Mouse (Mus musculus) liver, embryonic 16.5 days (tissue): ENCODE data around the gene Rhof. TPM values are rescaled to one million over a fixed set of nuclear protein-coding genes. Genes with fewer than 3 reads are reported as not detected.
A peak's percentile ranks its signal among the peaks of the same experiment; 100 is the strongest.

Source experiments
- ATAC-seq: fragments of 200-750 bp; cut with Nextera tagmentation; 2 replicates; pipeline ENCODE4 v1.8.0; 2017; ENCODE audit warnings: low read depth, mild to moderate bottlenecking, moderate number of reproducible peaks, moderate library complexity
- H3K27ac ChIP-seq: fragments of 300-500 bp; sonication (generic); 2 replicates; pipeline ENCODE4 v1.5.1; 2014; ENCODE audit warnings: mild to moderate bottlenecking, low read length
- H3K27me3 ChIP-seq: fragments of 300-500 bp; sonication (generic); 2 replicates; pipeline ENCODE4 v1.6.1; 2014; ENCODE audit warnings: low read depth, low read length, mixed read lengths; ENCODE audit not compliant: control insufficient read depth, insufficient read depth
- H3K36me3 ChIP-seq: fragments of 300-500 bp; sonication (generic); 2 replicates; pipeline ENCODE4 v1.6.1; 2014; ENCODE audit warnings: mild to moderate bottlenecking; ENCODE audit not compliant: control insufficient read depth, insufficient read depth
- H3K4me1 ChIP-seq: fragments of 300-500 bp; sonication (generic); 2 replicates; pipeline ENCODE4 v1.6.1; 2014; ENCODE audit warnings: low read depth, low read length, mixed read lengths; ENCODE audit not compliant: control insufficient read depth
- H3K4me2 ChIP-seq: fragments of 300-500 bp; sonication (generic); 2 replicates; pipeline ENCODE4 v1.6.1; 2014; ENCODE audit warnings: low read depth, low read length, mixed read lengths
- H3K4me3 ChIP-seq: fragments of 300-500 bp; sonication (generic); 2 replicates; pipeline ENCODE4 v1.5.1; 2014; ENCODE audit warnings: low read depth, mild to moderate bottlenecking, low read length
- H3K9ac ChIP-seq: fragments of 300-500 bp; sonication (generic); 2 replicates; pipeline ENCODE4 v1.6.1; 2014; ENCODE audit warnings: low read depth, low read length
- H3K9me3 ChIP-seq: fragments of 300-500 bp; sonication (generic); replicated peaks from 2 replicates; pipeline ENCODE4 v1.6.1; 2016; ENCODE audit warnings: low read length; ENCODE audit not compliant: control insufficient read depth
- WGBS: fragments of 180-500 bp; shearing (Covaris S2); extraction: QIAGEN DNeasy Blood & Tissue Kit; methylation state at CpG from one replicate; pipeline ENCODE4 v1.1.7; 2014; ENCODE audit not compliant: insufficient replicate concordance; 5-methylcytosine and 5-hydroxymethylcytosine counted together
- polyA plus RNA-seq: library from polyadenylated mRNA; unstranded; fragments of >200 nt; fragmentation: Nextera tagmentation; extraction: Ambion mirVana; gene quantifications from 2 replicates; pipeline ENCODE4 v1.2.1, GENCODE M21; 2015

The Rhof gene
- polyA plus RNA-seq, 1 experiment from 2014 or later: 2.3 TPM

- Histone ChIP-seq H3K4me3 (no peak overlapping the region), H3K36me3 (peaks cover 53% of the 10 kb centered on the region), H3K9ac (no peak overlapping the region), H3K4me1 (peaks cover 42% of the 10 kb centered on the region), H3K27ac (no peak overlapping the region), H3K4me2 (no peak overlapping the region), H3K9me3 (no peaks in the 10 kb centered on the region), H3K27me3 (no peaks in the 10 kb centered on the region)
- ATAC-seq: no peak
- 91% methylated on average over 18 of the region's 19 CpGs for WGBS
Observed at GRCm38 (mm10) chr5:123151707-123152362, 19.3 kb upstream of the Rhof start.

GRCm38 (mm10) chr5:123151077-123151476 is 18.6 kb upstream of the Rhof start:
- Histone ChIP-seq H3K36me3 (peaks cover 58% of the 10 kb centered on the region), H3K9ac (peak overlapping the region; percentile 63; the same call in 1 of the 2 replicates), H3K27me3 (no peaks in the 10 kb centered on the region), H3K4me2 (peak overlapping the region; percentile 89), H3K4me1 (peaks cover 44% of the 10 kb centered on the region), H3K4me3 (peak overlapping the region; percentile 66), H3K27ac (peak overlapping the region; percentile 78), H3K9me3 (no peaks in the 10 kb centered on the region)
- no peak for ATAC-seq
- WGBS: 25% methylated on average over 7 of the region's 7 CpGs

- no peak for ATAC-seq
- WGBS: 23% methylated on average over 7 of the region's 7 CpGs
- Histone ChIP-seq H3K9me3 (no peaks in the 10 kb centered on the region), H3K36me3 (peaks cover 58% of the 10 kb centered on the region), H3K27me3 (no peaks in the 10 kb centered on the region), H3K4me3 (peak overlapping the region; percentile 66), H3K27ac (peak overlapping the region; percentile 79), H3K9ac (peak overlapping the region; percentile 63), H3K4me2 (peak overlapping the region; percentile 89), H3K4me1 (peaks cover 48% of the 10 kb centered on the region)
Observed at GRCm38 (mm10) chr5:123150641-123151040, 18.1 kb upstream of the Rhof start.

- Histone ChIP-seq H3K4me3 (peak overlapping the region; percentile 66), H3K36me3 (peaks cover 56% of the 10 kb centered on the region), H3K27ac (peak overlapping the region; percentile 79), H3K9me3 (no peaks in the 10 kb centered on the region), H3K27me3 (no peaks in the 10 kb centered on the region), H3K4me2 (peak overlapping the region; percentile 89), H3K4me1 (peaks cover 57% of the 10 kb centered on the region), H3K9ac (peak overlapping the region; percentile 63)
- 1% methylated on average over 19 of the region's 19 CpGs for WGBS
- peak; percentile 87 for ATAC-seq
Observed at GRCm38 (mm10) chr5:123149451-123150400, 17.2 kb upstream of the Rhof start.

- Histone ChIP-seq H3K4me1 (peaks cover 72% of the 10 kb centered on the region), H3K36me3 (peaks cover 48% of the 10 kb centered on the region), H3K27ac (no peak overlapping the region), H3K9ac (no peak overlapping the region; the same call in 1 of the 2 replicates), H3K4me2 (no peak overlapping the region), H3K27me3 (no peaks in the 10 kb centered on the region), H3K9me3 (no peaks in the 10 kb centered on the region), H3K4me3 (no peak overlapping the region)
- 91% methylated on average over 25 of the region's 25 CpGs for WGBS
- ATAC-seq: no peak
Observed at GRCm38 (mm10) chr5:123148073-123148722, 15.7 kb upstream of the Rhof start.

- H3K4me2 ChIP-seq: no peak overlapping the region
- no peaks in the 10 kb centered on the region for H3K27me3 ChIP-seq
- H3K4me1 ChIP-seq: peaks cover 74% of the 10 kb centered on the region
- WGBS: 71% methylated on average over 17 of the region's 17 CpGs
- ATAC-seq: no peak
- no peaks in the 10 kb centered on the region for H3K9me3 ChIP-seq
- H3K36me3 ChIP-seq: peaks cover 43% of the 10 kb centered on the region
- no peak overlapping the region for H3K9ac ChIP-seq
- H3K27ac ChIP-seq: no peak overlapping the region
- H3K4me3 ChIP-seq: no peak overlapping the region
Observed at GRCm38 (mm10) chr5:123147569-123147968, 15.1 kb upstream of the Rhof start.

- WGBS: 86% methylated on average over 11 of the region's 11 CpGs
- H3K4me3 ChIP-seq: no peak overlapping the region
- no peak overlapping the region for H3K4me2 ChIP-seq
- no peak overlapping the region for H3K9ac ChIP-seq
- peaks cover 68% of the 10 kb centered on the region for H3K4me1 ChIP-seq
- no peak overlapping the region for H3K27ac ChIP-seq
- no peaks in the 10 kb centered on the region for H3K9me3 ChIP-seq
- peaks cover 31% of the 10 kb centered on the region for H3K36me3 ChIP-seq
- H3K27me3 ChIP-seq: no peaks in the 10 kb centered on the region
- ATAC-seq: no peak
Observed at GRCm38 (mm10) chr5:123146357-123146756, 13.9 kb upstream of the Rhof start.

GRCm38 (mm10) chr5:123144746-123145590 is 12.5 kb upstream of the Rhof start:
- WGBS: 36% methylated on average over 20 of the region's 20 CpGs
- ATAC-seq: no peak
- Histone ChIP-seq H3K4me1 (peaks cover 54% of the 10 kb centered on the region), H3K27me3 (no peaks in the 10 kb centered on the region), H3K36me3 (peaks cover 26% of the 10 kb centered on the region), H3K9ac (peak overlapping the region; percentile 98), H3K27ac (peak overlapping the region; percentile 66), H3K4me3 (peak overlapping the region; percentile 91), H3K9me3 (no peaks in the 10 kb centered on the region), H3K4me2 (peak overlapping the region; percentile 100)
